Mouse (Mus musculus) stomach, postnatal 0 days (tissue): ENCODE measurements at regions not wholly inside any gene's neighbourhood (a gene's known extent, or its start where the extent isn't known, plus 50 kb on each side); places are given as distances from the start of the nearest gene placed in this dataset.
A peak's percentile ranks its signal among the peaks of the same experiment; 100 is the strongest.

Source experiments
- ATAC-seq: fragments of 200-750 bp; cut with Nextera tagmentation; 2 replicates; pipeline ENCODE4 v1.8.0; 2017; ENCODE audit not compliant: low FRiP score, low TSS enrichment
- DNase-seq: peaks from one replicate; pipeline ENCODE4 v3.0.0-alpha.2; 2016; ENCODE audit warnings: low spot score
- H3K27ac ChIP-seq: fragments of 300-500 bp; sonication (generic); replicated peaks from 2 replicates; pipeline ENCODE4 v1.5.1; 2014; ENCODE audit warnings: mild to moderate bottlenecking, control low read depth
- H3K27me3 ChIP-seq: fragments of 300-500 bp; sonication (generic); 2 replicates; pipeline ENCODE4 v1.6.1; 2014; ENCODE audit warnings: low read length; ENCODE audit not compliant: control insufficient read depth, insufficient read depth
- H3K36me3 ChIP-seq: fragments of 300-500 bp; sonication (generic); 2 replicates; pipeline ENCODE4 v1.6.1; 2014; ENCODE audit warnings: low read length, mixed read lengths; ENCODE audit not compliant: control insufficient read depth, insufficient read depth
- H3K4me1 ChIP-seq: fragments of 300-500 bp; sonication (generic); replicated peaks from 2 replicates; pipeline ENCODE4 v1.6.1; 2014; ENCODE audit warnings: antibody characterized with exemption; ENCODE audit not compliant: control insufficient read depth, insufficient read depth
- H3K4me2 ChIP-seq: fragments of 300-500 bp; sonication (generic); replicated peaks from 2 replicates; pipeline ENCODE4 v1.6.1; 2014; ENCODE audit warnings: low read depth, mild to moderate bottlenecking, control low read depth, moderate library complexity
- H3K4me3 ChIP-seq: fragments of 300-500 bp; sonication (generic); 2 replicates; pipeline ENCODE4 v1.5.1; 2014; ENCODE audit warnings: low read depth, low read length, control low read depth
- H3K9ac ChIP-seq: fragments of 300-500 bp; sonication (generic); 2 replicates; pipeline ENCODE4 v1.6.1; 2014; ENCODE audit warnings: mild to moderate bottlenecking, low read length, control low read depth, mixed read lengths
- H3K9me3 ChIP-seq: fragments of 300-500 bp; sonication (generic); 2 replicates; pipeline ENCODE4 v1.6.1; 2016; ENCODE audit warnings: low read length; ENCODE audit not compliant: control insufficient read depth
- CTCF ChIP-seq: IDR thresholded peaks from 2 replicates; pipeline ENCODE4 v1.5.1; 2016; ENCODE audit warnings: antibody characterized with exemption, low read depth, mild to moderate bottlenecking, moderate library complexity
- EP300 ChIP-seq: optimal IDR thresholded peaks from 2 replicates; pipeline ENCODE3; 2016; ENCODE audit warnings: antibody characterized with exemption
- WGBS: fragments of 180-500 bp; shearing (Covaris S2); extraction: QIAGEN DNeasy Blood & Tissue Kit; methylation state at CpG from one replicate; pipeline ENCODE4 v1.1.7; 2014; 5-methylcytosine and 5-hydroxymethylcytosine counted together

DNA sequence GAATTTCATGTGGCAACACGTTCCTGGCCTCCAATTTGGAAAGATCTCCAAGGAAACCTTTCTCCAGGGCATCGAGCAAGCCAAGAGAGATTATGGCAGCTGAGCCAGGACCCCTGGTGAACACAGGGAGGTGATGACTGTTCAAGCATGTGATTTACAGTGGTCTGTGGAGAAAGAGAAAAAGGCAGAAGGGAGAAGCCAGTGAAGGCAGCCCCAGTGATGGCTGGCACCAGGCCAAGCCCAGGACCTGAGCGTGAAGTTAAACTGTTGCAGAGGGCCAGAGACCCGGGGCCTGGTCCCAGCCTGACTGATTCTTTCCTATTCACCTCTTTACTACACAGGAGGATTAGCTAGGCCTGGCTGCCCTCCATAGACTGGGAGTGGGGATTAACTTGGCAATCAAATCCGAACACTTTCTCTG is 261.7 kb downstream of the Rybp start:
- WGBS, result 47% methylated on average over 5 of the region's 5 CpGs
- Histone ChIP-seq H3K27ac (no peak overlapping the region), H3K4me2 (no peak overlapping the region), H3K4me3 (no peak overlapping the region), H3K9me3 (no peaks in the 10 kb centered on the region), H3K27me3 (no peaks in the 10 kb centered on the region), H3K4me1 (no peaks in the 10 kb centered on the region), H3K9ac (no peak overlapping the region), H3K36me3 (no peaks in the 10 kb centered on the region)
- TF ChIP-seq EP300, result no peak
- TF ChIP-seq CTCF, result no peak
- ATAC-seq, result no peak
- DNase-seq, result no peak

DNA sequence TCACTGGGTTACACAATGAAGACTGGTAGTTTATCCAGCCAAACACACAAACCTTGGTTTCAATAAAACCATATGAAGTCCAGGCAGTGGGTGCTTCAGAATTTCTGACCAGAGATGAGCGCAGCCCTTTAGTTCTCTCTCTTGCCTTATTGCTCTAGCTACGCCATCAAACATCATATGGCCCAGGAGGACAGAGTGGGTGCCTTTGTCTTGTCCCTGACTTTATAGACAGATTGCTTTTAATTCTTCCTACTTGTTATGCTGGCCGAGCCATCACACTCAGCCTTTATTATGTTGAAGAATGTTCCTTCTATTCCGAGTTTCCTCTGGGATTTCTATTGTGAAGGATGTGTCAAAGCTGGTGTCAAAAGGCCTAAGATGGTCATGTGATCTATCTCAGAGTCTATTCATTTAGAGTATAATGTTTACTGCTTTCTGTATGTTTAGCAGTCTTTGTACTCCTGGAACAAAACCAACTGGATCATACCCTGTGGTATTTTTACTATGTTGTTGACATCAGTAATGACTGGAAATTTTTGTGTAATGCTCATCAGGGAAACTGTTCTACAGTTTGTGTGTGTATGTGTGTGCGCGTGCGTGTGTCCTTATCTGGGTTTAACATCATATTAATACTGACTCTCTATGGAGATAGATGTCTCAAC is 263.7 kb downstream of the Rybp start:
- ATAC-seq (no peak), DNase-seq (no peak)
- Histone ChIP-seq H3K27me3 (no peaks in the 10 kb centered on the region), H3K36me3 (no peaks in the 10 kb centered on the region), H3K4me3 (no peak overlapping the region), H3K4me2 (no peak overlapping the region), H3K27ac (no peak overlapping the region), H3K9me3 (no peaks in the 10 kb centered on the region), H3K9ac (no peak overlapping the region), H3K4me1 (no peaks in the 10 kb centered on the region)
- 80% methylated on average over 7 of the region's 7 CpGs for WGBS
- TF ChIP-seq CTCF (no peak), EP300 (no peak)

DNA sequence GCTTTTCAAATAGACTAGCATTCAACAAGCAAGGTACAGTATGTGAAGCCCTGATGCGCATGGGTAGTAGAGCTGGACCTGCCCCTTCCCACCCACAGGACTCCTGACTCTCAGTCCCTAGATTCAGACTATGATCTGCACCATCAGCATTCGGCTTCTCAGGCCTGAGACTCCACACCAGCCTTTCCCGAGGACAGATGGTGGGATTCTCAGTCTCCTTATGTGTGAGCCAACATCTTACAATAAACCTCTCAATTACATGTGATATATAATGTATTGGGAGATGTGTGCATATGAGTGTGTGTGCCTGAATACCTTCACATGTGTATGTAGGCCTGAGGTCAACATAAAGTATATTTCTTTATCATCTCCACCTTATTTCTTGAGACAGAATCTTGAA is 268.3 kb downstream of the Rybp start:
- Histone ChIP-seq H3K27me3 (no peaks in the 10 kb centered on the region), H3K4me2 (no peak overlapping the region), H3K9ac (no peak overlapping the region), H3K27ac (no peak overlapping the region), H3K36me3 (no peaks in the 10 kb centered on the region), H3K9me3 (no peaks in the 10 kb centered on the region), H3K4me3 (no peak overlapping the region), H3K4me1 (no peaks in the 10 kb centered on the region)
- ATAC-seq (no peak), DNase-seq (no peak)
- no peak for TF ChIP-seq CTCF
- no peak for TF ChIP-seq EP300
- WGBS, result 73% methylated on average over 3 of the region's 3 CpGs

DNA sequence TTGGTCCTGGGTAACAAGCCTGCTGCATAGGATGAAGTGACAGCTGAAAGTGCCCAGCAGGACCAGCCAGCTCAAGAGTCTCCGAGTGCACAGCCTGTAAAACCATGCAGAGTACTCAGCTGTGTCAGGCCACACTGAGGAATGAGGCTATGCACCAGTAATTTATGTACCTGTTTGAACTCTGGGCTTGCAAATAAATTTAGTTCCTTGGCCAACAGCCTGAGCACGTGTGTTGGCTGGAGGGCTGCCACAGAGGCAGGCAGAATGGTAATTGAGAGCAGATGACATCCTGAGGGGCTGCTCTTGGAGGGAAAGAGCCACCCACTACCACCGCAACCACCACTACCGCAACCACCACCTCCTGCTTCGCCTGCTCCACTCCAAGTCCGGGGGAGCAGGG is 273.3 kb downstream of the Rybp start:
- TF ChIP-seq EP300, result no peak
- no peak for TF ChIP-seq CTCF
- Histone ChIP-seq H3K27ac (no peak overlapping the region), H3K4me2 (no peak overlapping the region), H3K9ac (no peak overlapping the region), H3K4me3 (no peak overlapping the region), H3K27me3 (no peaks in the 10 kb centered on the region), H3K36me3 (no peaks in the 10 kb centered on the region), H3K4me1 (no peaks in the 10 kb centered on the region), H3K9me3 (no peaks in the 10 kb centered on the region)
- ATAC-seq, result no peak
- WGBS, result 51% methylated on average over 6 of the region's 6 CpGs
- no peak for DNase-seq

DNA sequence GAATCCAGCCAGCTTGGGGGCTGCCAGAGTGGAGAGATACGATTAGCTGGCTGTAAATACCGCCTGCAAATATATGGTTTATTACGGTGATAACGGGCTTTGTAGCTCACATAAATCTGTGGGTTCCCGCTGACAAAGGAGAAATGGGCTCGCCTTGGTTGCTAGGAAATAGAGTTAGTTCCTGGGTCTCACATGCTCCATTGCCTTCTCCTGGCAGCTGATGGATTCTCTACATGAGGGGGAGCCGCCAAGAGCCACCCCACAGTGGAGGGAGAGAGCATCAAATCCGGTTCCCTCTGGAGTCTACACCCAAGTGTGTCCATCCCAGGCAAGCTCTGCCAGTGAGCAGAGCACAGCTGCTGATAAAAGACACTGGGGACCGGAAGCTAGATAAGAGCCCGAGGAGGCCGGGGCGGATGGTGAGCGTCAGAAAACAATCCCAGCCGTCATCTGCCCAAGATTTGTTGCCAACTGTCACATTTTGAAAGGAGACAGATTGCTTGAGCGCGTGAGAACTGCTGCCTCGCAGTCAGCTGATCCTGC is 275.7 kb downstream of the Rybp start:
- peak; percentile 20 for DNase-seq
- WGBS, result 18% methylated on average over 17 of the region's 17 CpGs
- H3K4me3 ChIP-seq, result no peak overlapping the region

DNA sequence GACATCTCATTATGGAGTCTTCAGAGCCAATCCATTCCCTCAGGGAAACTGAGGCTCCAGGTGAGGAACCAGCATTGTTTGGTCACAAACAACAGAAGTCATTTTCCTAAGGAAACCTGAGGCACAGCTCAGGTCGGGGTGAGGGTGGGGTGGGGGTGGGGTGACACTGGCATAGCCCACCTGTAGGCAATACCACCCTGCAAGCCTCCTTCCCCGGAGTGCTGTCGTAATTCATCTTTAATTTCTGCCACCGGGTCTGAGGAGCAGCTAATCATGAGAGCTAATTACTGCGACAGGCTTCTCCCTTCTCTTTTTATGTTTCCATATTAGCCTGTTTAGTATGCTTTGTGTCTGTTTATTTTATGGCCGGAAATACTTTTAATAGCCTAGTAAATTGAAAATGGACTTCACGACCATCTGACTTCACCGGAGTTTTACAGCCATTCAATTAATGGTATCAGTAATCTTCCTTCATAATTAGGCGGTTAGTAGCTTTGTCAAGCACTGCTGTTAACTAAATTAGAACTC is 276.3 kb downstream of the Rybp start:
- H3K27me3 ChIP-seq, result no peaks in the 10 kb centered on the region
- H3K4me1 ChIP-seq, result no peaks in the 10 kb centered on the region
- H3K27ac ChIP-seq, result no peak overlapping the region
- H3K9me3 ChIP-seq, result no peaks in the 10 kb centered on the region
- TF ChIP-seq EP300 (no peak), CTCF (no peak)
- WGBS, result 52% methylated on average over 9 of the region's 9 CpGs
- no peak overlapping the region for H3K4me3 ChIP-seq
- H3K9ac ChIP-seq, result no peak overlapping the region
- peak overlapping the region; percentile 29 for H3K4me2 ChIP-seq
- ATAC-seq (no peak), DNase-seq (no peak)
- H3K36me3 ChIP-seq, result no peaks in the 10 kb centered on the region

More for the DNA sequence above, 275.7 kb downstream of the Rybp start:
- no peaks in the 10 kb centered on the region for H3K36me3 ChIP-seq
- no peaks in the 10 kb centered on the region for H3K9me3 ChIP-seq
- no peak overlapping the region for H3K27ac ChIP-seq
- no peak overlapping the region for H3K9ac ChIP-seq
- H3K4me2 ChIP-seq, result peak overlapping the region; percentile 29
- H3K4me1 ChIP-seq, result no peaks in the 10 kb centered on the region
- no peak for TF ChIP-seq EP300
- no peak for TF ChIP-seq CTCF
- peak; percentile 49 for ATAC-seq
- H3K27me3 ChIP-seq, result no peaks in the 10 kb centered on the region
